Mouse (Mus musculus) G1E (cell line): ENCODE measurements at regions not wholly inside any gene's neighbourhood (a gene's known extent, or its start where the extent isn't known, plus 50 kb on each side); places are given as distances from the start of the nearest gene placed in this dataset.

ENCODE experiments used
- CTCF ChIP-seq: IDR thresholded peaks from 2 replicates; pipeline ENCODE4 v1.5.1; 2012; ENCODE audit warnings: low read depth, low read length, inconsistent platforms, mixed read lengths
- POLR2AphosphoS5 ChIP-seq: IDR thresholded peaks from 2 replicates; pipeline ENCODE4 v1.6.1; 2012; ENCODE audit warnings: low read depth, low read length, inconsistent platforms; ENCODE audit not compliant: insufficient replicate concordance

- no peak for TF ChIP-seq CTCF
- TF ChIP-seq POLR2AphosphoS5: no peak
These were observed 101.6 kb upstream of the Rpl34 start for GRCm38 (mm10) chr3:130831788-130832187.
